Mouse (Mus musculus): ENCODE measurements around the gene Pard3b.

- TF ChIP-seq CTCF (IDR thresholded peaks at IDR 0.05; ENCODE audit: low read depth, low read length) (no peak), POLR2A (IDR thresholded peaks at IDR 0.05; ENCODE audit: borderline replicate concordance, low read depth, low read length) (no peak)
Measured at GRCm38 (mm10) chr1:62449193-62449875, 810.7 kb downstream of the Pard3b start.

All from bone marrow macrophage, adult 2 months (primary cell).